8 mouse cellular contexts compared by ENCODE assay signal in the genomic region with DNA sequence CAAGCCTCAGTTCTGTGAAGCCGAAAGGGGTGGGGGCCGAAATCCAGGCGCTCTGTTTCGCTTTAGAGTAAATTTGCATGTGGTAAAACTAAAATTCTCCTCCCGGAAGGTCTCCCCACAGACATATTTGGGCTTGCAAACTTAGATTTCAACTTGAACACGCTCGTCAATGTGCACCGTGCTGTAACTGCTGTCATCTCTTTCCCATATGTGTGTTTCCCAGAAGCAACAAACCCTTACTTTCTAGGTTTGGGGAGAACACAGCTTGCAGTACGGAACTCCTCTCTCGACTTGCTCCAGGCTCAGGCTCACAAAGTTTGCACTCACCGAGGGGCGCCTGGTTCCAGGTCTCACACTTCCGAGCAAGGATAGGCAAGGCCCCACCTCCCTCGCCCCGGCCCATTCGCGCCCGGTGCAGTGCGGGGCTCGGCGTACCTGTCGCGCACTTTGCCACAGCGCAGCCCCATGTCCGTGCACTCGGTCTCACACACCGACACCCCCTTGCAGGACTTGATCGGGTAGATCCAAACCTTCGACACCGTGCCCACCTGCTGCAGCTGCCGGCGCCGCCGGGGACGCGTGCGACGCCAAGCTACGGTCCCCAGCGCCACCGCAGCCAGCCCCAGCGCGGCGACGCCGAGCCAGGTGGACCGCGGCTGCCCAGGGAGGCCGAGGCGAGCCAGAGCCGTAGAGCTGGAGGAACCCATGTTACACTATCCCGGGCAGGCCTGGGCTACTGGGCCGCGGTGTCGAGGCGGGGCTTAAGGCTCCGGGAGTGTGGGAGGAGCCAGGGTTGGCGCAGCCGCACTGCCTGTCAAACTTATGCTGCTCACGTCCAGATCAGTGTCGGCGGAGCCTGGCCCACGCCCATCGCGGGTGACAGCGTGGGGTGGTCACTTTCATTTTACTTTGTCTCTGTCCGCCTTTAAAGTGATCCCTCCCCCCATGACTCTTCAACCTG. TPM values are rescaled to one million over a fixed set of nuclear protein-coding genes. Genes with fewer than 3 reads are reported as not detected.
DNase-seq lines count a peak whose midpoint lies in the region; ATAC-seq and TF ChIP-seq lines count a peak whose summit lies in the region.

No protein-coding gene starts in this region.

- peak overlapping the region; percentile 25 for H3K27ac ChIP-seq in MEL (ENCODE audit: control insufficient read depth, low read depth, low read length)
- no peak overlapping the region for H3K27ac ChIP-seq in cerebellum, adult 2 months (ENCODE audit: insufficient read depth, low read length)
- peak overlapping the region; percentile 54 for H3K27ac ChIP-seq in forebrain, postnatal 0 days (ENCODE audit: low read depth, low read length)
- H3K27ac ChIP-seq in lung, embryonic 14.5 days (ENCODE audit: low read depth): peak overlapping the region; percentile 87

- H3K79me2 ChIP-seq in MEL (ENCODE audit: control insufficient read depth, insufficient read depth, low read length, poor library complexity): peaks cover 23% of the 10 kb centered on the region

- TF ChIP-seq RAD21 in MEL (IDR thresholded peaks at IDR 0.05; ENCODE audit: low read depth, low read length): no peak

- WGBS in cerebellum, adult 2 months: under 1% methylated on average over 67 of the region's 67 CpGs
- WGBS in forebrain, postnatal 0 days: 1% methylated on average over 67 of the region's 67 CpGs
- under 1% methylated on average over 67 of the region's 67 CpGs for WGBS in lung, embryonic 14.5 days

- peak; percentile 98 for ATAC-seq in forebrain, postnatal 0 days
- peak; percentile 98 for ATAC-seq in lung, embryonic 14.5 days (ENCODE audit: insufficient read depth)
- ATAC-seq in neutrophil, adult 5-6 weeks (ENCODE audit: extremely low read depth, insufficient number of reproducible peaks, low FRiP score, poor library complexity, severe bottlenecking): peak; percentile 90

- peak overlapping the region; percentile 78 for H3K4me2 ChIP-seq in forebrain, postnatal 0 days (ENCODE audit: low read depth)
- H3K4me2 ChIP-seq in lung, embryonic 14.5 days: peak overlapping the region; percentile 96

- peak overlapping the region; percentile 84 to 99 for H3K4me3 ChIP-seq in MEL (ENCODE audit: control insufficient read depth in 1 of 2, insufficient read depth in 1 of 2, low read depth in 2 of 2, low read length in 2 of 2)
- H3K4me3 ChIP-seq in cerebellum, adult 2 months (replicated peaks; ENCODE audit: insufficient read depth, low read depth, low read length): peak overlapping the region; percentile 71
- peak overlapping the region; percentile 76 for H3K4me3 ChIP-seq in forebrain, postnatal 0 days (ENCODE audit: low read depth, low read length)
- H3K4me3 ChIP-seq in lung, embryonic 14.5 days (ENCODE audit: low read depth, low read length): peak overlapping the region; percentile 80

- peak; percentile 59 to 89; a peak in 2 of 4 replicates for TF ChIP-seq POLR2A in MEL (IDR thresholded peaks at IDR 0.05; ENCODE audit: control insufficient read depth in 1 of 2, insufficient read depth in 1 of 2, low read depth in 1 of 2, low read length in 2 of 2, poor library complexity in 1 of 2)
- peak; percentile 74 for TF ChIP-seq POLR2A in cerebellum, adult 2 months (IDR thresholded peaks at IDR 0.05; ENCODE audit: borderline replicate concordance, insufficient read depth, low read length)

- no peaks in the 10 kb centered on the region for H3K27me3 ChIP-seq in MEL (ENCODE audit: control insufficient read depth in 1 of 2, insufficient read depth in 2 of 2, low read length in 2 of 2)
- no peaks in the 10 kb centered on the region for H3K27me3 ChIP-seq in cerebellum, adult 2 months (ENCODE audit: control insufficient read depth, insufficient read depth, low read length)
- no peaks in the 10 kb centered on the region; the same call in 1 of the 2 replicates for H3K27me3 ChIP-seq in forebrain, postnatal 0 days (ENCODE audit: insufficient read depth, low read length)
- 0 out of 2 replicates have a peak, but pooled peaks cover 4% of the 10 kb centered on the region for H3K27me3 ChIP-seq in lung, embryonic 14.5 days (ENCODE audit: insufficient read depth, low read length)

- no peaks in the 10 kb centered on the region for H3K9me3 ChIP-seq in MEL (replicated peaks; ENCODE audit: insufficient read depth, low read length)
- no peaks in the 10 kb centered on the region for H3K9me3 ChIP-seq in forebrain, postnatal 0 days (ENCODE audit: low read length)
- H3K9me3 ChIP-seq in lung, embryonic 14.5 days (ENCODE audit: low read depth, low read length): no peaks in the 10 kb centered on the region

- no peak for TF ChIP-seq CTCF in MEL (IDR thresholded peaks at IDR 0.05 in 2 of 3, conservative IDR thresholded peaks at IDR 0.05 in 1 of 3; ENCODE audit: control insufficient read depth in 1 of 3, insufficient read depth in 1 of 3, low read depth in 2 of 3, low read length in 3 of 3, poor library complexity in 1 of 3, severe bottlenecking in 1 of 3)
- no peak for TF ChIP-seq CTCF in cerebellum, adult 2 months (IDR thresholded peaks at IDR 0.05; ENCODE audit: borderline replicate concordance, insufficient read depth, low read depth, low read length)
- no peak for TF ChIP-seq CTCF in forebrain, postnatal 0 days (IDR thresholded peaks at IDR 0.05; ENCODE audit: low read depth)
- no peak for TF ChIP-seq CTCF in lung, embryonic 14.5 days (IDR thresholded peaks at IDR 0.05; ENCODE audit: low read depth)

- TF ChIP-seq EP300 in MEL (IDR thresholded peaks at IDR 0.05; ENCODE audit: low read depth in 1 of 2, low read length in 2 of 2): no peak

- peaks cover 10 to 11% of the 10 kb centered on the region in 2 experiments; a peak in 3 of 4 replicates for H3K4me1 ChIP-seq in MEL (ENCODE audit: control insufficient read depth in 1 of 2, insufficient read depth in 2 of 2, low read length in 2 of 2)
- H3K4me1 ChIP-seq in cerebellum, adult 2 months (ENCODE audit: control insufficient read depth, insufficient read depth, low read length): no peaks in the 10 kb centered on the region
- H3K4me1 ChIP-seq in forebrain, postnatal 0 days (ENCODE audit: insufficient read depth): peaks cover 6% of the 10 kb centered on the region; the same call in 1 of the 2 replicates
- H3K4me1 ChIP-seq in lung, embryonic 14.5 days (ENCODE audit: insufficient read depth): peaks cover 7% of the 10 kb centered on the region; the same call in 1 of the 2 replicates

- DNase-seq in MEL (ENCODE audit: low read depth, low spot score): peak; percentile 92
- DNase-seq in cerebellum, adult 2 months: peak; percentile 84 to 86
- peak; percentile 88 for DNase-seq in forebrain, postnatal 0 days
- peak; percentile 93 for DNase-seq in heart, postnatal 4 days
- DNase-seq in layer of hippocampus, adult 8-10 months (ENCODE audit: low spot score in 2 of 2): peak; percentile 66 to 76
- peak; percentile 93 for DNase-seq in lung, embryonic 14.5 days
- DNase-seq in testis, postnatal 14 days (ENCODE audit: low spot score): peak; percentile 85

- peak overlapping the region; percentile 80 for H3K9ac ChIP-seq in MEL (ENCODE audit: control insufficient read depth, low read depth, low read length, poor library complexity, severe bottlenecking)
- H3K9ac ChIP-seq in forebrain, postnatal 0 days: peak overlapping the region; percentile 67
- peak overlapping the region; percentile 88 for H3K9ac ChIP-seq in lung, embryonic 14.5 days

- peaks cover 0 to 9% of the 10 kb centered on the region in 2 experiments; a peak in 2 of 4 replicates for H3K36me3 ChIP-seq in MEL (ENCODE audit: control insufficient read depth in 1 of 2, insufficient read depth in 2 of 2, low read length in 2 of 2)
- H3K36me3 ChIP-seq in forebrain, postnatal 0 days (ENCODE audit: insufficient read depth): no peaks in the 10 kb centered on the region
- H3K36me3 ChIP-seq in lung, embryonic 14.5 days (ENCODE audit: insufficient read depth): peaks cover 6% of the 10 kb centered on the region; the same call in 1 of the 2 replicates

TF ChIP-seq in MEL, 35 proteins besides CTCF, POLR2A, EP300 and RAD21 (continues in another document):
- TF ChIP-seq UBTF (IDR thresholded peaks at IDR 0.05; ENCODE audit: borderline replicate concordance, insufficient read depth, low read depth, low read length): no peak

RNA-seq across cellular contexts. Expression of a gene that starts 0.9 kb away (rescaled TPM):
- total RNA-seq in MEL (2012; rRNA removed): 97.6 and 99.4 TPM in 2 replicates
- polyA plus RNA-seq in MEL (2012; ENCODE audit: insufficient read depth in 1 of 2, insufficient read length in 2 of 2, low read depth in 1 of 2, low replicate concordance in 2 of 2, missing spikeins in 1 of 2): 100 to 1,000 TPM in 1 of 2 experiments, not detected in 1; 281 TPM
- polyA plus RNA-seq in cerebellum, adult 2 months (2012; rRNA removed): 64.9 and 76.3 TPM in 2 replicates
- total RNA-seq in forebrain, postnatal 0 days (2014; rRNA removed): 60.1 and 65.5 TPM in 2 replicates
- polyA plus RNA-seq in forebrain, postnatal 0 days (2015; fragmentation: Nextera tagmentation; extraction: Ambion mirVana): 138 and 139 TPM in 2 replicates
- total RNA-seq in heart, postnatal 4 days (2021): 100 to 1,000 TPM; 167 to 178 TPM
- total RNA-seq in layer of hippocampus, adult 8-10 months (2022): 100 to 1,000 TPM; 104 to 131 (median 119) TPM
- polyA plus RNA-seq in lung, embryonic 14.5 days (2014; fragmentation: Nextera tagmentation; extraction: Ambion mirVana): 152 and 163 TPM in 2 replicates
- 39.2 and 53.7 TPM in 2 replicates for total RNA-seq in neutrophil, adult 5-6 weeks (2017)

RNA-seq across cellular contexts. Expression of a gene that starts 34.3 kb away (rescaled TPM):
- 0.08 TPM in 1 of 2 replicates, not detected in the other for total RNA-seq in MEL (2012; rRNA removed)
- under 1 TPM in 1 of 2 experiments, not detected in 1; 0.10 TPM for polyA plus RNA-seq in MEL (2012; ENCODE audit: insufficient read depth in 1 of 2, insufficient read length in 2 of 2, low read depth in 1 of 2, low replicate concordance in 2 of 2, missing spikeins in 1 of 2)
- polyA plus RNA-seq in cerebellum, adult 2 months (2012; rRNA removed): 0.16 TPM in 1 of 2 replicates, not detected in the other
- 0.15 and 0.24 TPM in 2 replicates for total RNA-seq in forebrain, postnatal 0 days (2014; rRNA removed)
- polyA plus RNA-seq in forebrain, postnatal 0 days (2015; fragmentation: Nextera tagmentation; extraction: Ambion mirVana): 0.11 and 0.45 TPM in 2 replicates
- under 1 TPM in 1 of 2 experiments, not detected in 1; 0.14 TPM for total RNA-seq in heart, postnatal 4 days (2021)
- under 1 TPM in 1 of 4 experiments, not detected in 3; 0.19 TPM for total RNA-seq in layer of hippocampus, adult 8-10 months (2022)
- polyA plus RNA-seq in lung, embryonic 14.5 days (2014; fragmentation: Nextera tagmentation; extraction: Ambion mirVana): not detected in 2 replicates
- total RNA-seq in neutrophil, adult 5-6 weeks (2017): not detected in 2 replicates

RNA-seq across cellular contexts. Expression of a gene that starts 37.6 kb away (rescaled TPM):
- total RNA-seq in MEL (2012; rRNA removed): not detected in 2 replicates
- polyA plus RNA-seq in MEL (2012; ENCODE audit: insufficient read depth in 1 of 2, insufficient read length in 2 of 2, low read depth in 1 of 2, low replicate concordance in 2 of 2, missing spikeins in 1 of 2): not detected
- polyA plus RNA-seq in cerebellum, adult 2 months (2012; rRNA removed): 6.0 and 7.4 TPM in 2 replicates
- total RNA-seq in forebrain, postnatal 0 days (2014; rRNA removed): 9.5 and 10.7 TPM in 2 replicates
- polyA plus RNA-seq in forebrain, postnatal 0 days (2015; fragmentation: Nextera tagmentation; extraction: Ambion mirVana): 0.94 and 1.2 TPM in 2 replicates
- total RNA-seq in heart, postnatal 4 days (2021): 10 to 100 TPM; 23.0 to 23.6 TPM
- 1 to 10 TPM; 7.2 to 8.9 (median 8.4) TPM for total RNA-seq in layer of hippocampus, adult 8-10 months (2022)
- 2.5 and 3.0 TPM in 2 replicates for polyA plus RNA-seq in lung, embryonic 14.5 days (2014; fragmentation: Nextera tagmentation; extraction: Ambion mirVana)
- not detected in 2 replicates for total RNA-seq in neutrophil, adult 5-6 weeks (2017)
